Mouse (Mus musculus) mesoderm, embryonic 11.5 days (tissue): ENCODE measurements around the gene Hecw2.

ENCODE experiments used
- DNase-seq: peaks from one replicate; pipeline ENCODE4 v3.0.0-alpha.2; 2012; ENCODE audit warnings: low read depth, low spot score

The Hecw2 gene

GRCm38 (mm10) chr1:53900416-53900815 is 294.6 kb downstream of the Hecw2 start:
- no peak for DNase-seq

- no peak for DNase-seq
These were observed 300.7 kb downstream of the Hecw2 start for GRCm38 (mm10) chr1:53894299-53894698.

- no peak for DNase-seq
These were observed 304.6 kb downstream of the Hecw2 start for GRCm38 (mm10) chr1:53890380-53890779.

- DNase-seq: no peak
These were observed 305.2 kb downstream of the Hecw2 start for GRCm38 (mm10) chr1:53889806-53890205.

GRCm38 (mm10) chr1:53882480-53882879 is 312.5 kb downstream of the Hecw2 start:
- no peak for DNase-seq

- no peak for DNase-seq
These were observed 319.0 kb downstream of the Hecw2 start for GRCm38 (mm10) chr1:53875919-53876318.

- DNase-seq: no peak
These were observed 327.7 kb downstream of the Hecw2 start for GRCm38 (mm10) chr1:53867316-53867715.

GRCm38 (mm10) chr1:53866374-53866902 is 328.5 kb downstream of the Hecw2 start:
- DNase-seq: no peak

- no peak for DNase-seq
These were observed 330.9 kb downstream of the Hecw2 start for GRCm38 (mm10) chr1:53864046-53864445.

- DNase-seq: no peak
These were observed 334.4 kb downstream of the Hecw2 start for GRCm38 (mm10) chr1:53860611-53861010.

GRCm38 (mm10) chr1:53859175-53859574 is 335.8 kb downstream of the Hecw2 start:
- DNase-seq: no peak

GRCm38 (mm10) chr1:53856501-53857103 is 338.4 kb downstream of the Hecw2 start:
- no peak for DNase-seq

GRCm38 (mm10) chr1:53855732-53856131 is 339.2 kb downstream of the Hecw2 start:
- DNase-seq: no peak

- no peak for DNase-seq
These were observed 342.8 kb downstream of the Hecw2 start for GRCm38 (mm10) chr1:53852086-53852610.

GRCm38 (mm10) chr1:53851334-53851733 is 343.6 kb downstream of the Hecw2 start:
- no peak for DNase-seq

- DNase-seq: no peak
These were observed 344.1 kb downstream of the Hecw2 start for GRCm38 (mm10) chr1:53850891-53851290.

GRCm38 (mm10) chr1:53846665-53847237 is 348.2 kb downstream of the Hecw2 start:
- DNase-seq: no peak

GRCm38 (mm10) chr1:53845854-53846253 is 349.1 kb downstream of the Hecw2 start:
- DNase-seq: no peak

- DNase-seq: no peak
These were observed 349.9 kb downstream of the Hecw2 start for GRCm38 (mm10) chr1:53844914-53845612.

GRCm38 (mm10) chr1:53844122-53844913 is 350.6 kb downstream of the Hecw2 start:
- no peak for DNase-seq

GRCm38 (mm10) chr1:53843051-53843450 is 351.9 kb downstream of the Hecw2 start:
- no peak for DNase-seq

- DNase-seq: no peak
These were observed 353.9 kb downstream of the Hecw2 start for GRCm38 (mm10) chr1:53841080-53841479.
